Mouse (Mus musculus): ENCODE results near the gene Surf2. TPM values are rescaled to one million over a fixed set of nuclear protein-coding genes. Genes with fewer than 3 reads are reported as not detected.

The Surf2 gene
- 69.1 TPM for polyA plus RNA-seq (2017; shearing (Covaris generic))

DNA sequence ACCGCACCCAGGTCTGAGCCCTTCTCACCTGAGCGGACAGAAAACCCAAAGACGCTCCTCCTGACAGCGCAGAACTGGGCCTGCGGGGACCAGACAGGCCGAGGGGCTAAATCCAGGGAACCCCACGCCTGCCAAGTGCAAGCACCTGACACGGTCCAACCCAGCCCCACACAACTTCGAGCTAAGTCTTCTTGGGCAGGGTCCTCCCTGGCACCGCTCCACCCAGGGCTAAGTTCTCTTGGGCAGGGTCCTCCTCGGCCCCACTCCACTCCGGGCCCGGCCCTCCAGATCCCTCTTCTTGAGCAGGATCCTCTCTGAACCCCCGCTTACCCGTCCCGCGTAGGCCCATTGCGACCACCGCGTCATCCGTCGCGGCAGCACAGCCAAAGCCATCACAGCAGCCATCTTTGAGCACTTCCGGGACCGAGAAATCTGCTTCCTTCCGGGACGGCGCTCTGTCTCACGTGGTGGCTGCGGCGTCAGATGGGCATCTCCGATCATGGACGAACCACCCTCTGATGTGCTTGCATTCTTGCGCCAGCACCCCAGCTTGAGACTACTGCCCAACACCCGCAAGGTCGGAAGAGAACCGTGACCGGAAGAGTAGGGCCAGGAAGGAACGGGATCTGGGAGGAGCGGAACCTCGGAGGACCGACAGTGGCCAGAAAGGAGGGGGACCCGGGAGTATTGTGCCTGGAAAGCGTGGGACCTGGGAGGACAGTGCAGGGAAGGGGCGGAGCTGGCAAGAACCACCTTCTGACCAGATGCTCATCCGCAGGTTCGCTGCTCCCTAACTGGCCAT lies at the start of gene Surf2, which contains the start of gene Surf1:
Gene Surf2 (plus strand): TSS at position 441 of the 802 bp plus-strand sequence.
Gene Surf1 (minus strand): TSS at position 604 of the 802 bp plus-strand sequence.

GRCm38 (mm10) chr2:26902467-26903220 lies 13.5 kb upstream of the Surf2 start, which contains the start of gene Surf6:
Gene Surf6 (minus strand): TSS chr2:26902879.

DNA sequence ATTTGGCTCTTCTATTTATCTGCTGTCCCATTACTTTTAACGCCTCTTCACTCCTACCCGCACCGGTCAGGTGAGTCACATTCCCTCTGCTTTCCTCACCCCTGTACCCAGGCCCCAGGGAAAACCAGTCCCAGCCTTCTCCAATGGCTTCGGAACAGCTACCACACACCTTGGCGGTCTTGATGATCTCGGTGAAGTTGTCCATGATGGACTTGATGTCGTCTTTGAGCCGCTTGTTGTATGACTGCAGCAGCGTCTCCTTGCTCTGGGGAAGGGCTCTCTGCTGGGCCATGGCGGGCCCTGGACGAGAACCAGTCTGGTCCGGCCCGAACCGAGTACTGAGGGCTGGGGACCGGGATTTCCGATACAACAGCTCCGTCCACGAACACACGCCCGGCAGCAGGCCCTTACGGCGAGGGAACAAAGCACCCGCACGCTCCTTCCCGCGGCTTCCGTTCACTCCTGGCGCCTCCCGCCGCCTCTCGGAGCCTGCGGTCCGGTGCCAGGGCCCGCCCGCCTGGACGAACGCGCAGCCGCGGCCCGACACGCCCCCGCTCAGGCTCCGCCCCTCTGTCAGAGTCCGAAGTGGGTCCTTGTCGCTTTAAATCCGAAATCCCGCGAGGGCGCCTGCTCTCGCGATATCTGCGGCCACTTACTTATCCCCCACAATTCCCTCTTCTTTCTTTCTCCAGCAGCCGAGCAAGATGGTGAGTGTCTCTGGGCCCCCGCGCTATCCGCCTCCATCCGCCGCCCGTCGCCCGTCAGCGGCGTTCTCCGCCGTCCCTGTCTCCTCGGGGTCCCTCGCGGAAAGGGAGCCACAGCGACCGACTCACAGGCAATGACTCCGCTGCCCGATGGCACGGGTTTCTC lies 5.8 kb upstream of the Surf2 start, which contains the start of the genes Med22 and Rpl7a:
Gene Med22 (minus strand): TSS at position 554 of the 870 bp plus-strand sequence.
Gene Rpl7a (plus strand): TSS at position 641 of the 870 bp plus-strand sequence.

DNA sequence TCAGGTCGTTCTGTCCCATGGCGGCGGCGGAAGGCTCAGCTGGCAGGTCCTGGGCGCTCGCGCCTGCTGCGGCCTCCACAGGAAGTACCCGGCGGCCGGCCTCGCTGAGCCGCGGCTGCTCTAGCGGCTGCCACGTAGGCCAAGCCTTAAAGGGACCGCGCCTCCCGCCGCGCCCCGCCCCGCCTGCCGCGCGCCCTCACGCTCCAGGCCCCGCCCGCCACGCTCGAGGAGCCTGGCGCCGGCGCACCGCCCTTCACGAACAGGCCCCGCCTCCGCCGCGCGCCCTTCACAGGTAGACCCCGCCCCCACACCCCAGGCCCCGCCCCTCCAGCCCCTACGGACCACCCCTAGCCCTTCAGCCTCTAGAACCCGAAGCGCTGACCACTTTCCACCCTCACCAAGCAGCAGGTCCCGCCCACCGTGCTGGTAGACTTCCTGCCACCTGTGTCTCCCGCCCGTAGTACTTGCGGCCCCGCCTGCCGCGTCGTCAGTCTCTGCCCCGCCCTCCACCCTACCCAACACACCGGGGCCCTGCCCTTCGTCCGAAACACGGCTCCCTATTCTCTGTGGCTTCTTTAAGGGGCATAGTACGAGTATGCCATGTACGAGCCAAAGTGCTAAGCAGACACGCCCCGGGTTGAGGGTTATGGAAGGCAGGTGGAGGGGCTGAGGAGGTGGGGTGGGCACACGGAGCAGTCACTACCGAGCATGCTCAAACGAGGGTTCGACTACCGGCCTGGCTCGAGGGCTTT lies 17.3 kb downstream of the Surf2 start, which contains the start of the genes Surf4 and Stkld1:
Gene Surf4 (minus strand): TSS at position 625 of the 752 bp plus-strand sequence.
Gene Stkld1 (plus strand): TSS at position 744 of the 752 bp plus-strand sequence.

DNA sequence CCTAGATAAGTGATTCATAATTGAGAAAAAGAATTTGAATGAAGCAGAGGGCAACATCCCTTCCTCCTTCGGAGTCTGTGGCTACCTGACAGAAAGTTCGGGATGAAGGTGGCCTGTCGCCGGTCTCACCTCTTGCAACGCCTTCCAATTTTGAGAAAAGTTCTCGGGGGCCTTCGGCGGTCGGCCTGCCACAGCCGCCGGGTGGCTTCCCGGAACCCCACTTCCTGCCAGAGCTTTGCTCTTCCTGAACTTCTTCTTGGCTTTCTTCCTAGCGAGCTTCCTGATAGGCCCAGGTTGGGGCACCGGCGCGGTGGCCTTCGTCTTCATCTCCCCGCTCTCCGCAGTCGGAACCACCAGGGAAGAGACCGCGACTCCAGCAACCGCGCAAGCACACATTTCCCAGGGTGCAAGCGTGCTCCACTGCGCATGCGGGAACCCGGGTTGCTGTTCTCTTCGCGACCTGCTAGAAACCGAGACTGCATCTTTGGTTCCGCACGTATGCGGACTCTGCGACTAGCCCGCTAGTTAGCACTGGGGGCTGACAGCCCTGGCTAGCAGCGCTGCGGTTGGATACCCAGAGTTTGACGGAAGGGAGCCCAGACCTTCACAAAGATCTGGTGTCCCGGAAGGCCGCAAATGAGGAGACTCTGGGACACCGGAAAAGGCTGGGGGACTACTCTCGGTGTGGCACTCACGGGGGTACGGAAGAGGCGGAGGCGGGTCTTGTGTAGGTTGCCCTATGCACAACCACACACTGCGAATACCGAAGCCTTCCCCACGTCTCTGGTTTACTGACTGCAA lies 48.0 kb downstream of the Surf2 start, which contains the start of gene Rexo4:
Gene Rexo4 (minus strand): TSS at position 464 of the 801 bp plus-strand sequence.

Other genes with a start within 250 kb of the Surf2 start
- gene Lcn4, start 245.1 kb upstream of the Surf2 start, polyA plus RNA-seq (2017; shearing (Covaris generic)) = 15.7 TPM
- gene Abo, start 51.4 kb upstream of the Surf2 start, polyA plus RNA-seq (2017; shearing (Covaris generic)) = not detected
- 29.1 TPM for gene Surf6, start 13.5 kb upstream of the Surf2 start, polyA plus RNA-seq (2017; shearing (Covaris generic))
- gene Med22, start 5.7 kb upstream of the Surf2 start, polyA plus RNA-seq (2017; shearing (Covaris generic)) = 22.3 TPM
- gene Rpl7a, start 5.6 kb upstream of the Surf2 start, polyA plus RNA-seq (2017; shearing (Covaris generic)) = 311 TPM
- 89.0 TPM for gene Surf1, start 163 bp downstream of the Surf2 start, polyA plus RNA-seq (2017; shearing (Covaris generic))
- gene Surf4, start 17.6 kb downstream of the Surf2 start, polyA plus RNA-seq (2017; shearing (Covaris generic)) = 145 TPM
- gene Stkld1, start 17.7 kb downstream of the Surf2 start, polyA plus RNA-seq (2017; shearing (Covaris generic)) = not detected
- 42.0 TPM for gene Rexo4, start 48.0 kb downstream of the Surf2 start, polyA plus RNA-seq (2017; shearing (Covaris generic))
- 0.29 TPM for gene Adamts13, start 57.0 kb downstream of the Surf2 start, polyA plus RNA-seq (2017; shearing (Covaris generic))
- gene Cacfd1, start 93.6 kb downstream of the Surf2 start, polyA plus RNA-seq (2017; shearing (Covaris generic)) = 22.3 TPM
- 1.2 TPM for gene Slc2a6, start 111.6 kb downstream of the Surf2 start, polyA plus RNA-seq (2017; shearing (Covaris generic))
- gene Mymk, start 155.8 kb downstream of the Surf2 start, polyA plus RNA-seq (2017; shearing (Covaris generic)) = not detected
- not detected for gene Adamtsl2, start 163.0 kb downstream of the Surf2 start, polyA plus RNA-seq (2017; shearing (Covaris generic))
- gene Fam163b, start 226.1 kb downstream of the Surf2 start, polyA plus RNA-seq (2017; shearing (Covaris generic)) = not detected
- not detected for gene Dbh, start 248.9 kb downstream of the Surf2 start, polyA plus RNA-seq (2017; shearing (Covaris generic))

All from effector memory CD4-positive, alpha-beta T cell, adult 7 months (primary cell).